Mouse (Mus musculus): ENCODE data around the gene Fam43a.

- TF ChIP-seq POLR2A (IDR thresholded peaks at IDR 0.05; ENCODE audit: low read depth, low read length) (no peak), CTCF (IDR thresholded peaks at IDR 0.05; ENCODE audit: borderline replicate concordance, insufficient read depth, low read length) (no peak)
These were observed 9.0 kb upstream of the Fam43a start for GRCm38 (mm10) chr16:30590264-30591209.

All from embryonic fibroblast, embryonic 13.5 days (primary cell).